Mouse (Mus musculus): Measurements from ENCODE around the gene Dchs2. TPM values are rescaled to one million over a fixed set of nuclear protein-coding genes. Genes with fewer than 3 reads are reported as not detected.
A peak's percentile ranks its signal among the peaks of the same experiment; 100 is the strongest.
"Not testable (repeated sequence)": the region's sequence is repeated elsewhere in the genome, so short reads cannot be mapped to it uniquely, and the experiment has no call there.

Gene Dchs2
- polyA plus RNA-seq, 1 experiment from 2014 or later: 0.11 TPM

- H3K9me3 ChIP-seq (replicated peaks; ENCODE audit: control insufficient read depth, low read length): no peaks in the 10 kb centered on the region
- no peak for ATAC-seq (replicated peaks; ENCODE audit: extremely low read depth, insufficient read depth, low FRiP score)
- H3K36me3 ChIP-seq (ENCODE audit: control insufficient read depth, insufficient read depth): no peaks in the 10 kb centered on the region
- H3K4me2 ChIP-seq (ENCODE audit: low read depth, low read length): no peak overlapping the region
- H3K4me1 ChIP-seq (ENCODE audit: control insufficient read depth, insufficient read depth, low read length): no peaks in the 10 kb centered on the region
- no peak overlapping the region for H3K9ac ChIP-seq (ENCODE audit: low read length)
- WGBS: 71% methylated on average over 7 of the region's 7 CpGs
- no peak overlapping the region for H3K4me3 ChIP-seq (ENCODE audit: low read length)
- H3K27me3 ChIP-seq (ENCODE audit: control insufficient read depth, insufficient read depth, low read length): no peaks in the 10 kb centered on the region
- no peak overlapping the region for H3K27ac ChIP-seq (ENCODE audit: low read length)
Measured at GRCm38 (mm10) chr3:83111485-83112261, 16.1 kb upstream of the Dchs2 start.

- no peak overlapping the region for H3K4me2 ChIP-seq (ENCODE audit: low read depth, low read length)
- 37% methylated on average over 3 of the region's 3 CpGs for WGBS
- no peak for ATAC-seq (replicated peaks; ENCODE audit: extremely low read depth, insufficient read depth, low FRiP score)
- no peaks in the 10 kb centered on the region for H3K36me3 ChIP-seq (ENCODE audit: control insufficient read depth, insufficient read depth)
- H3K27ac ChIP-seq (ENCODE audit: low read length): no peak overlapping the region
- no peak overlapping the region for H3K4me3 ChIP-seq (ENCODE audit: low read length)
- H3K4me1 ChIP-seq (ENCODE audit: control insufficient read depth, insufficient read depth, low read length): no peaks in the 10 kb centered on the region
- no peak overlapping the region for H3K9ac ChIP-seq (ENCODE audit: low read length)
- no peaks in the 10 kb centered on the region for H3K27me3 ChIP-seq (ENCODE audit: control insufficient read depth, insufficient read depth, low read length)
- no peaks in the 10 kb centered on the region for H3K9me3 ChIP-seq (replicated peaks; ENCODE audit: control insufficient read depth, low read length)
Measured at GRCm38 (mm10) chr3:83112869-83113268, 14.9 kb upstream of the Dchs2 start.

GRCm38 (mm10) chr3:83114946-83115345, 12.8 kb upstream of the Dchs2 start:
- H3K4me1 ChIP-seq (ENCODE audit: control insufficient read depth, insufficient read depth, low read length): no peaks in the 10 kb centered on the region
- no peak for ATAC-seq (replicated peaks; ENCODE audit: extremely low read depth, insufficient read depth, low FRiP score)
- H3K9ac ChIP-seq (ENCODE audit: low read length): no peak overlapping the region
- no peaks in the 10 kb centered on the region for H3K27me3 ChIP-seq (ENCODE audit: control insufficient read depth, insufficient read depth, low read length)
- 57% methylated on average over 1 of the region's 1 CpGs for WGBS
- no peak overlapping the region for H3K4me2 ChIP-seq (ENCODE audit: low read depth, low read length)
- H3K36me3 ChIP-seq (ENCODE audit: control insufficient read depth, insufficient read depth): no peaks in the 10 kb centered on the region
- no peak overlapping the region for H3K27ac ChIP-seq (ENCODE audit: low read length)
- no peaks in the 10 kb centered on the region for H3K9me3 ChIP-seq (replicated peaks; ENCODE audit: control insufficient read depth, low read length)
- no peak overlapping the region for H3K4me3 ChIP-seq (ENCODE audit: low read length)

GRCm38 (mm10) chr3:83117592-83117991, 10.2 kb upstream of the Dchs2 start:
- no peaks in the 10 kb centered on the region for H3K27me3 ChIP-seq (ENCODE audit: control insufficient read depth, insufficient read depth, low read length)
- no peak overlapping the region for H3K4me3 ChIP-seq (ENCODE audit: low read length)
- ATAC-seq (replicated peaks; ENCODE audit: extremely low read depth, insufficient read depth, low FRiP score): no peak
- WGBS: 74% methylated on average over 10 of the region's 10 CpGs
- H3K4me1 ChIP-seq (ENCODE audit: control insufficient read depth, insufficient read depth, low read length): no peaks in the 10 kb centered on the region
- H3K9me3 ChIP-seq (replicated peaks; ENCODE audit: control insufficient read depth, low read length): no peaks in the 10 kb centered on the region
- no peaks in the 10 kb centered on the region for H3K36me3 ChIP-seq (ENCODE audit: control insufficient read depth, insufficient read depth)
- no peak overlapping the region for H3K27ac ChIP-seq (ENCODE audit: low read length)
- H3K4me2 ChIP-seq (ENCODE audit: low read depth, low read length): no peak overlapping the region
- H3K9ac ChIP-seq (ENCODE audit: low read length): no peak overlapping the region

- not testable (repeated sequence) for H3K4me2 ChIP-seq (ENCODE audit: low read depth, low read length); ATAC-seq (replicated peaks; ENCODE audit: extremely low read depth, insufficient read depth, low FRiP score); H3K9me3 ChIP-seq (replicated peaks; ENCODE audit: control insufficient read depth, low read length); H3K27ac ChIP-seq (ENCODE audit: low read length); H3K4me3 ChIP-seq (ENCODE audit: low read length); H3K9ac ChIP-seq (ENCODE audit: low read length); H3K36me3 ChIP-seq (ENCODE audit: control insufficient read depth, insufficient read depth)
- WGBS: 92% methylated on average over 9 of the region's 9 CpGs
- Histone ChIP-seq H3K4me1 (ENCODE audit: control insufficient read depth, insufficient read depth, low read length) (peaks cover 13% of the 10 kb centered on the region), H3K27me3 (ENCODE audit: control insufficient read depth, insufficient read depth, low read length) (peaks cover 38% of the 10 kb centered on the region)
Measured at GRCm38 (mm10) chr3:83123945-83124344, 3.8 kb upstream of the Dchs2 start.

GRCm38 (mm10) chr3:83127088-83127725, 541 bp upstream of the Dchs2 start:
- no peaks in the 10 kb centered on the region for H3K36me3 ChIP-seq (ENCODE audit: control insufficient read depth, insufficient read depth)
- H3K4me2 ChIP-seq (ENCODE audit: low read depth, low read length): peak overlapping the region; percentile 98
- no peak overlapping the region for H3K27ac ChIP-seq (ENCODE audit: low read length)
- ATAC-seq (replicated peaks; ENCODE audit: extremely low read depth, insufficient read depth, low FRiP score): peak; percentile 50; the same call in 1 of the 2 replicates
- H3K9me3 ChIP-seq (replicated peaks; ENCODE audit: control insufficient read depth, low read length): no peaks in the 10 kb centered on the region
- peak overlapping the region; percentile 39; the same call in 1 of the 2 replicates for H3K9ac ChIP-seq (ENCODE audit: low read length)
- peaks cover 60% of the 10 kb centered on the region for H3K27me3 ChIP-seq (ENCODE audit: control insufficient read depth, insufficient read depth, low read length)
- WGBS: under 1% methylated on average over 36 of the region's 37 CpGs
- H3K4me3 ChIP-seq (ENCODE audit: low read length): peak overlapping the region; percentile 49
- peaks cover 16% of the 10 kb centered on the region for H3K4me1 ChIP-seq (ENCODE audit: control insufficient read depth, insufficient read depth, low read length)

GRCm38 (mm10) chr3:83128449-83128922, 738 bp downstream of the Dchs2 start:
- under 1% methylated on average over 43 of the region's 43 CpGs for WGBS
- Histone ChIP-seq H3K9me3 (replicated peaks; ENCODE audit: control insufficient read depth, low read length) (no peaks in the 10 kb centered on the region), H3K36me3 (ENCODE audit: control insufficient read depth, insufficient read depth) (no peaks in the 10 kb centered on the region), H3K27ac (ENCODE audit: low read length) (no peak overlapping the region), H3K27me3 (ENCODE audit: control insufficient read depth, insufficient read depth, low read length) (peaks cover 60% of the 10 kb centered on the region), H3K9ac (ENCODE audit: low read length) (peak overlapping the region; percentile 60; the same call in 1 of the 2 replicates), H3K4me3 (ENCODE audit: low read length) (peak overlapping the region; percentile 49), H3K4me1 (ENCODE audit: control insufficient read depth, insufficient read depth, low read length) (peaks cover 16% of the 10 kb centered on the region), H3K4me2 (ENCODE audit: low read depth, low read length) (peak overlapping the region; percentile 98)
- ATAC-seq (replicated peaks; ENCODE audit: extremely low read depth, insufficient read depth, low FRiP score): no peak

- H3K4me3 ChIP-seq (ENCODE audit: low read length): peak overlapping the region; percentile 49
- no peaks in the 10 kb centered on the region for H3K36me3 ChIP-seq (ENCODE audit: control insufficient read depth, insufficient read depth)
- no peak for ATAC-seq (replicated peaks; ENCODE audit: extremely low read depth, insufficient read depth, low FRiP score)
- 6% methylated on average over 22 of the region's 22 CpGs for WGBS
- H3K27me3 ChIP-seq (ENCODE audit: control insufficient read depth, insufficient read depth, low read length): peaks cover 60% of the 10 kb centered on the region
- peak overlapping the region; percentile 98 for H3K4me2 ChIP-seq (ENCODE audit: low read depth, low read length)
- H3K27ac ChIP-seq (ENCODE audit: low read length): no peak overlapping the region
- H3K9ac ChIP-seq (ENCODE audit: low read length): no peak overlapping the region
- no peaks in the 10 kb centered on the region for H3K9me3 ChIP-seq (replicated peaks; ENCODE audit: control insufficient read depth, low read length)
- H3K4me1 ChIP-seq (ENCODE audit: control insufficient read depth, insufficient read depth, low read length): peaks cover 16% of the 10 kb centered on the region
Measured at GRCm38 (mm10) chr3:83129151-83129550, 1.4 kb downstream of the Dchs2 start.

GRCm38 (mm10) chr3:83136413-83136812, 8.7 kb downstream of the Dchs2 start:
- H3K4me1 ChIP-seq (ENCODE audit: control insufficient read depth, insufficient read depth, low read length): peaks cover 8% of the 10 kb centered on the region; the same call in 1 of the 2 replicates
- no peaks in the 10 kb centered on the region for H3K36me3 ChIP-seq (ENCODE audit: control insufficient read depth, insufficient read depth)
- no peaks in the 10 kb centered on the region for H3K9me3 ChIP-seq (replicated peaks; ENCODE audit: control insufficient read depth, low read length)
- no peaks in the 10 kb centered on the region for H3K27me3 ChIP-seq (ENCODE audit: control insufficient read depth, insufficient read depth, low read length)
- no peak overlapping the region for H3K27ac ChIP-seq (ENCODE audit: low read length)
- WGBS: 58% methylated on average over 7 of the region's 7 CpGs
- H3K9ac ChIP-seq (ENCODE audit: low read length): no peak overlapping the region
- no peak for ATAC-seq (replicated peaks; ENCODE audit: extremely low read depth, insufficient read depth, low FRiP score)
- H3K4me3 ChIP-seq (ENCODE audit: low read length): no peak overlapping the region
- no peak overlapping the region for H3K4me2 ChIP-seq (ENCODE audit: low read depth, low read length)

Measured in heart, embryonic 16.5 days (tissue).